Mouse (Mus musculus) layer of hippocampus, adult 6 months (tissue): Measurements from ENCODE around the gene Ankrd31. TPM values are rescaled to one million over a fixed set of nuclear protein-coding genes. Genes with fewer than 3 reads are reported as not detected.

Experiments used
- long read RNA-seq, 2 experiments: library from polyadenylated mRNA; unstranded; transcript quantifications; one replicate each; pipeline ENCODE4 v2.0.0; 2019 to 2020
- polyA plus RNA-seq: library from polyadenylated mRNA; unstranded; fragments of <200 nt; fragmentation: Nextera tagmentation; gene quantifications from 2 replicates; pipeline ENCODE4 v1.2.3, GENCODE M21; 2021

The Ankrd31 gene
- polyA plus RNA-seq: 0.04 and 0.06 TPM in 2 replicates
- long read RNA-seq, experiment 1, partial matches to known transcripts: 0 of 1 reads
- long read RNA-seq, experiment 1, other reads (novel, unspliced or antisense): 1 of 1 reads
- long read RNA-seq, experiment 2, partial matches to known transcripts: 0 of 1 reads
- long read RNA-seq, experiment 2, other reads (novel, unspliced or antisense): 1 of 1 reads

GRCm38 (mm10) chr13:96748109-96748845 lies at the start of gene Ankrd31:
TSS of gene Ankrd31 (plus strand) at chr13:96748272.

GRCm38 (mm10) chr13:96923999-96924961 lies 176.2 kb downstream of the Ankrd31 start, which contains the start of gene Gcnt4:
TSS of gene Gcnt4 (plus strand) at chr13:96924689.

Other genes with a start within 250 kb of the Ankrd31 start
- gene Polk, start 205.7 kb upstream of the Ankrd31 start, polyA plus RNA-seq: 3.6 and 4.1 TPM in 2 replicates
- gene Col4a3bp, start 205.7 kb upstream of the Ankrd31 start, polyA plus RNA-seq: 11.2 and 12.1 TPM in 2 replicates
- 36.2 and 57.7 TPM in 2 replicates for gene Hmgcr, start 77.3 kb upstream of the Ankrd31 start, polyA plus RNA-seq
- gene Gcnt4, start 176.4 kb downstream of the Ankrd31 start, polyA plus RNA-seq: 1.2 and 1.4 TPM in 2 replicates